Mouse (Mus musculus) adrenal gland, postnatal 25 days (tissue): Measurements from ENCODE around the gene Prkab1. TPM values are rescaled to one million over a fixed set of nuclear protein-coding genes. Genes with fewer than 3 reads are reported as not detected.

Source experiments
- DNase-seq: peaks from one replicate; pipeline ENCODE4 v3.0.0; 2021; ENCODE audit warnings: mixed read lengths
- long read RNA-seq: library from polyadenylated mRNA; stranded (forward); transcript quantifications from one replicate; pipeline ENCODE4 v2.0.0, GENCODE M21; 2021
- total RNA-seq: library from RNA; stranded (reverse); gene quantifications from 2 replicates; pipeline ENCODE4 v1.2.3, GENCODE M21; 2021

Gene Prkab1
- 84.9 and 101 TPM in 2 replicates for total RNA-seq
- long read RNA-seq, transcript Prkab1-201 (7 exons, 2,089 nt): minor isoform, 19 of 83 reads
- long read RNA-seq, transcript Prkab1-202 (8 exons, 2,026 nt): major isoform, 47 of 83 reads
- long read RNA-seq, partial matches to known transcripts: 5 of 83 reads
- long read RNA-seq, other reads (novel, unspliced or antisense): 7 of 83 reads

DNA sequence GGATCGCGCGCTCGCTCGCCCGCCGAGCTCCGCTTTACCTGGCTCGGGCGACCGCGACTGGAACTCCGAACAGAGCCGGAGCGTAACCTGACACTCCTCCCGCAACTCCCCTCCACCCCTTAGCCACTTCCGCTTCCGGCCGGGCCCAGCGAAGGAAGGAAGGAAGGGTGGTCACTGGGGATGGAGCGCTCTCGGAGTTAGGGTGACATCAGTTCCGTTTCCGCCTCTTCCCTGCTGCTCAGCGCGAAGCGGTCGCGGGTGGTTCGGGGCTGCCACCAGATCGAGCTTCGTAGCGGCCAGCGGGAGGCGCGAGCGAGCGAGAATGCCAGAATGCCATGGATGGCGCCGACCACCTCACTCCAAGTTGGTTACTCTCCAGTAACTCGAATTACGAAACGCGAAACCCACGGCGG lies at the start of gene Prkab1:
Prkab1 (minus strand) TSS at position 182 of the 413 bp plus-strand sequence.
- DNase-seq: peak; percentile 91

DNA sequence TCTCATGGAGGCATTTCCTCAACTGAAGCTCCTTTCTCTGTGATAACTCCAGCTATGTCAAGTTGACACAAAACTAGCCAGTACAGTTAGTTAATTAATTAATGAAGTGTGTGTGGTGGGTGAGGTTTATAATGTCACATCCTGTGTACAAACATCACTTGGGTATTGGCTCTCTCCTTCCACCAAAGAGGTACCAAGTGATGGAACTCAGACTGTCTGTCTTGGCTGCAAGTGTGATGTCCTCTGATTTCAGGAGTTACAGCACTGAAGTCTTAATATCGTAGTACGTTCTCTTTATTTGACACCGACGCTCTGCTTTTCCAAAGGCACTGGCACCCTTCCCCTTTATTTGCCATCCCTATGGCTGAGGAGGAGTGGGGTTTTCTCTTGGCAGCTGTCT lies 45.3 kb upstream of the Prkab1 start:
- DNase-seq: no peak

DNA sequence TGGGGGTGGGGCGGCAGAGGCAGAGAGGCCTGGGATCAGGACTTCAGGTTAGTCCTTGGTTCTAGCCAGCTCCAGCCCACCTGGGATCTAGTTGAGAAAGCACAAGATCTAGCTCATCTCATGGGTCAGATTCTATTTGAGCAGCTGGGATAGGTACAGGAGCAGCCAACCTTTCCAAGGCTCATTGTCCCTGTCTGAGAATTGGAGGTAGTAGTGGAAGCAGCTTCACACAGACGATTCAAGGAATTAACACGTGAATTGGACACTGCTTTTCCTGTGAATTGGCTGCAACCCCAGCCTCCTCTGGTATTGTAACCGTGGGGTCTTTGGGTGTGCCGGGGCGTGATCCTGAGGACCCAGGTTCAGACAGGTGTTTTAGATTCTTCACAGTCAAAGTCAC lies 28.5 kb upstream of the Prkab1 start:
- DNase-seq: no peak

DNA sequence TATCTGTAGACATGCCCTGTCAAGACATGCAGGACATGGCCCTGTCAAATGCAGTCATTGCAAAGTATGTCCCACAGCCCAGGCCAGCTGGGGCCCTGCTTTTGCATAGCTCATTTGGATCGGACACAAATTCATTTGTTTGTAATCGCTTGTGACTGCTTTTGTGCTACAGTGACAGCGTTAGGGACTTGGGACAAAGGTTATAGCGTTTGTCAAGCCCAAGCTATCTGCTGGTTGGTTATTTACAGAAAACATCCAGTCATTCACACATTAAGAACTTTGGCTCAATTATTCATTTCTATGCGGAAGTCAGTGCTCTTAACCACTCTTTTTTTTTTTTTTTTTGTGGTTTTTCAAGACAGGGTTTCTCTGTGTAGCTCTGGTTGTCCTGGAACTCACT lies 27.9 kb upstream of the Prkab1 start:
- no peak for DNase-seq

DNA sequence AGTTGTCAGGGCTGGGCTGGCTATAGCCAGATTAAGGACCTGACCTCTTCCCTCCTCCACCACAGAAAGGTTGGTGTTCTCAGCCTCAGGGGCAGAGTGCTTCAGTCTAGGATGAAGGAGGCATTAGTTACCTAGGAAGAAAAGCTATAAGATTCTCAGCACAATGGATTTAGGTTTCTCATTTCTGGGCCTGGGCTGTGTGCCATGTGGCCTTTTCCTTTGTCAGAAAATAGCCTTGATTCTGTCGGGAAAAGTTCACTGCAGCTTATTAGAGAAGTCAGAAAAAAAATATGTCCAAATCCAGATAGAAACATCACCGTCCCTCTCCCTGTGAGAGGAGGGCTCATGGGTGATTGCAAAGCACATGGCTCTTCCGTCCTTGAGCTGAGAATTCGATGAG lies 25.5 kb upstream of the Prkab1 start:
- DNase-seq: peak; percentile 51

DNA sequence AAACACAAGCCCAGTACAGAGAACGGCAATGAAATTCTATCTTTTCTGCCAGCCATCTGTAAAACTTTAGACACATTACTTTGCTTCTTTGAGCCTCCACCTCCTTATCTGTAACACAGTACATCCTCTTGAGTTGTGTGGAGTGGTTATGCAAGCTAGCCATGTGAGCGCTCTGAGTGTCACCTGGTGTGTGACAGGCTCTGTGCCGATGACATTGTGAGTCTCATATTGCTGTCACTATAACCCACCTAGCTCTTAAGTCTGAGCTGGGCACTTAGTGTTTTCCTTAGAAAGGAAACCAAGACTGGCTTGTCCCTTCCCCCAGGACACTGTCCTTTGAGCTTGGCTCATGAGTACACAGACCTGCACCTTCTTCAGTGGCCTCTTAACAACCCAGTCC lies 24.0 kb upstream of the Prkab1 start:
- DNase-seq: no peak

DNA sequence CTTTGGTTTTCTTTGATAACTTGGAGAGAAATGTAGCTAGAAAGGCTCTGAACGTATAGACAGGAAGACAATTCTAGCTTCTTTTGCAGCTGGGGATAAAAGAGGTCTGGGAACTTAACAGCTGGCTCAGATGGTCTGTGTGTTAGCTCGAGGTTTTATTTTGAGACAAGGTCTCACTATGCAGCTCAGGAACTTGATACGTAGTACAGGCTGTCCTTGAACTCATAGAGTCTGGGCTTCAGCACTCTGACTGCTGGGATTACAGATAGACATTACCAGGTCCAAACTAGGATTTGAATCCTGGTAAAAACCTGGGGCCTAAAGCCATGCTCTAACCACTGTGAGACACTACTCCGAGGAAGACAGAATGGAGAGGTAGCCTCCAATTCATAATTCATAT lies 21.9 kb upstream of the Prkab1 start:
- DNase-seq: no peak

DNA sequence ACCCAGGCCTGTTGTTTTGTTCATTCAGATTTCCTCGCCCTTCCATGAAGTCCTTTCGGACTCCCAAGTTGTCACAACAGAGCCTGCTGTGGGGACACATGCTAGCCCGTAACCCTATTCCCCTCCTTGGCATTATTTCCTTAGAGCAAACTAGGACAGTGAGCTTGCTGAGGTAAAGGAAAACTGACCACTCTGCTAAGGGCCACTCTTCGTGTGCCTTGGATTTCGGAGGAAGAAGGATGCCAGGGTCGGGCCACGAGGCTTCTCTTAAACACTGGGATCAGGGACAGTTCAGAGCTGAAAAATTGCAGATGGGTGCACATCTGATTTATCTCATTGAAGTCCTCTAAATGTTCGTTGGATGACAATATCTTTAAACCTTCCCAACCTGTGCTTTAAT lies 21.3 kb upstream of the Prkab1 start:
- DNase-seq: no peak

DNA sequence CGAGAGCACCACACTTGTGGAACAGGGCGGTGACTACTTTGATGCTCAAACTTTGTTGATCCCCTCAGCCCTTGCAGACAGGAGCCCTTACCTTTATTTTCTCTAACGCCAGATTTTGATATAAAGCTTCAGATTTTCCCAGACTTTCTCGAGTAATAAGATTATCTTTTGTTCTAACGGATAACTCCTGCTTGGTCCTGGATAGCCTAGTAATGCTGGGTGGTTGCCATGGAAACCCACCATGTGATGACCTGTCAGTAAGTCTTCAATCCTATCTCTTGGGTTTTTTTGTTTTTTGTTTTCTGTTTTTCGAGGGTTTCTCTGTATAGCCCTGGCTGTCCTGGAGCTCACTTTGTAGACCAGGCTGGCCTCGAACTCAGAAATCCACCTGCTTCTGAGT lies 17.9 kb upstream of the Prkab1 start:
- DNase-seq: no peak

DNA sequence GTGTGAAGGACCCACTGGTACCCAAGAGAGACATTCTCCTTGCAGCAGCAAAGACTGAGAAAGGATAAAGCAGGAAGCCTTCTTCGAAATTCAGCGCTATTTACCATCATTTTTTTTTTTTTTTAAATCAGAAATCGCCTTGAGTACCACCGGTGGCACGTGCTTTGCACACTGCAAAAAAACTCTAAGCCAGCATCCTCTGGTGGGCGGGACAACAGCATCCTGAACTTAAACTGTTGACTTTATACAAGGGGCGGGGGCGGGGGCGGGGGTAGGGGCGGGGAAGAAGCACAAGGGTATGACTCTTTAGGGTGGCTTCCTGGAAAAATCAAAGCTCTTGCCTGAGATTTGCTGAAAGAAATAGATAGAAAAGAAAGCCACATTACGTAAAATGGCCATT lies 15.4 kb upstream of the Prkab1 start:
- DNase-seq: no peak

DNA sequence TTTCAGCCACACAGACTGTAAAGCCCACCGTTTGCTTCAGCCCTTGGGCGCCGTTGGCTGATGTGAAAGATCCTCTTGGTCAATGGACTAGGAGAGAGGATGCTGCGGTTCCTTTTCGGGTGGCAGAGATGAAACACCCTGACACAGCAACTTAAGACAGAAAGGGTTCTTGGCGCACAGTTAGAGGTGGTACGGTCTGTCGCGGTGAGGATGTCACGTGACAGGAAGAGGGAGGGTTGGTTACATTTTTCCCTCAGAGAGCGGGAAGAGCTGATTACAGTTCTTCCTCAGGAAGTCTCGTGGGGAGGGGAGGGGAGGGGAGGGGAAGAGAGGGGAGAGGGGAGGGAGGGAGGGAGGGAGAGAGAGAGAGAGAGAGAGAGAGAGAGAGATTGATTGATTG lies 13.4 kb upstream of the Prkab1 start:
- DNase-seq: no peak

DNA sequence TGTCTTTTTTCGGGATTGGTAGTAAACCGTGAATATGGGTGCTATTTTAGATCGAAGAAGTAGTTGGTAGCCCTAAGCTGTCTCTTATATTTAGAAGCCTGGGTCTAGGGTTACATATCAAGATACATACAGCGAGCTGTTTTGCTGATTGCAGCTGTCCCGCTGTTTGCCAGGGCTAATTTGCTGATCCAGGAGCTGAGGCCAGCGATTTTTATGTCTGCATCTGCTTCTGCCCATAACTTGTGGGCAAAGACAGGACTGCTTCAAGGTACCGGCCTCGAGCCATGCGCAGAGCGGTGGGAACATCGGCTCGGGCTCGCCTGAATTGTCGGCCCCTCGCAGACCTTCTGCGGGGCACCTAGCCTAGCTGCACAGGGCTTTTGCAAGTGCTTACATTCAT lies 12.2 kb upstream of the Prkab1 start:
- DNase-seq: no peak

DNA sequence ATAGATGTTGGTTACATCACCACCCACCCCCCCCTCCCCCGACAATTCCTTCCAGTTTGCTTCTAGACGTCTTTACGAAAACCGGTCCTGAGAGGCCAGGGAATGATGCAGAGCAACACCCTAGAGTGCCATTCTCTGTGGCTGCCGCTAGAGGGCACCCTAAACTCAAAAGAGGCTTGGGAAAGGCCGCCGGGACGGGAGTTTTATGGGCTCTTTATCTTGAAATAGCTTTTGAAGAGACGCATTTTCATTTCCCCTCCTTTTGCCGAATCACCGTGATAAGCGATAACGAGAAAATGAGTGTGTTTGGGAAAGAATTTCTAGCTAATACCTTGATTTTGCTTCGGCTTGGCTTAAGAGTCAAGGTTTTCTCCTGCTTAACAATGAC lies 6.9 kb upstream of the Prkab1 start:
- peak; percentile 75 for DNase-seq

DNA sequence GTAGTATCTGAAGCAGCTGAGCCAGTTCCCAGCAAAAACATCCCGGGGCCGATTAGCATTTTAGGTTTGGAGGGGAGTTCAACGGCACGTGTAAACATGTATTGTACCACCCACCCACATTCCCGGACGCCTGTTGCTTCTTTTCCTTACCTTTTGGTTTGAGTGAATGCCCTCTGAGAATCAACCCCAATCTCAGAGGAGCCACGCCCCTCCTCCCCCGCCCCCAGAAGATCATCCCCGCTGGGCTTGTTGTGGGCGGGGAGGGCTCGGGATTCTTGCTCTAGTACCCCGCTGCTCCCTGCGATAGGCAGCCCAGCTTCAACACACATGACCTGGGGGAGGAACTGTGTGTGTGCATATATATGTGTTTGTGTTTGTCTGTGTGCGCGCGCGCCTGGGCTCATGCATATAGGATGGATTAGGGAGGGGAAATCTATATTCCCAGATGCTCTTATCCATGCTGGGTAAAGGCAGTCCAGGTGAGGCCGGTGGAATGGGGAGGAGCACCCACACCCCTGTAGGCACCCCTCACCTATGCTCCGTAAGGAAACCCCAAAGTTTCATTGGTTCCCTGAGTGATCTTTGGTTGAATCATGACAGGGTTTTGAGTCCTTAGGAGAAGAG lies 6.4 kb upstream of the Prkab1 start:
- no peak for DNase-seq

DNA sequence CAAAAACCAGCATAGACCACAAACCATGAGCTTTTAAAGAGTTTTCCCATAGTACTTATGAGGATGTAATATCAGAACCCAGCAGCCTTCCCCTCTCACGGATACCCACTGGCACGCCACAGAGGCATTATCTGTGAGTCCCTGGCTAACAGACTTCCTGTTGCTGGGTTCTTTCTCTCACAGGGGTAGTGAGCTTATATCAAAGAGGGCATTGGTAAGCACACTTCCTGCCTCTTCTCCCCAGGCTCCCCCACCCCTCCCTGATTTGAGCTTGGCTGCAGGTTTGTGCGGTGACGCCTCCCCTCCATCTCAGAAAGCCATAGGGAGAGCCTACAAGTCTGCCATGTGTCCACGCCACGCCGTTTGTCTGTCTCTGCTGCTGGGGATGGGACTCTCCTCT lies 4.8 kb upstream of the Prkab1 start:
- DNase-seq: no peak

DNA sequence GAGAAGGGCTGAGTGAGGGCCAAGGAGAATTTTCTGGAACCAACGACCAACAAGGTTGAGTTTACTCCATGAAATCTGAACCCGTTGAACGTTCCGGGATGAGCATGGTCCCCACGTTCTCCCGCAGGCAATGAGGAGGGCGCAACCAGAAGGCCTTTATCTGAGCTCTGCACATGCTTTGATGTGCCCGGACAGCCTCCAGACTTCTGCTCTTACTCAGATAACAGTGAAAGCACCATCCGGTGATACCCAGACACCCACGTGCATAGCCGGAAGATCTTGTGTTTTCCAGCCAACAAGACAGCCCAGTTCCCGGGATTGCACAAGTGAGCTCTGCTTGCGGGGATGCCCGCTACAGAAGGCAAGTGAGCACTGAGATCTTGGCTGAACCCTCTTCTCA lies 2.3 kb upstream of the Prkab1 start:
- DNase-seq: no peak

DNA sequence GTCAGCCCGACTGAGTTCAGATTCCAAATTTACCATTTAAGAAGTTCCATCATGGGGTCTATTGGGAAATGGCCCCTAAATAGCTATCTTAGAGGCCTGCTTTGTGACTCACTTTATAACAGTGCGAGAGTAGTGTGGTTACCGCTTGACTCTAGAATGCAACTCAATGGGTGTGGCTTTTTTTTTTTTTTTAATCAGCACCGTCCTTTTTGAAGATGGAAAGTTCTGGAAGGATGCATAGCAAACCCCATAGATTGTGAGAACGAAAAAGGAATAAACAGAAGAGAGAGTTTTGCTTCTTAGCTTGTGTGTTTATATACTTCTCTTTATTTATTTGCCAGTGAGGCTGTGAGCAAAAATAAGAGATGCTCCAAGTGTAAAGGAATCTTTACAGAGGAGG lies 1.8 kb upstream of the Prkab1 start:
- DNase-seq: no peak

DNA sequence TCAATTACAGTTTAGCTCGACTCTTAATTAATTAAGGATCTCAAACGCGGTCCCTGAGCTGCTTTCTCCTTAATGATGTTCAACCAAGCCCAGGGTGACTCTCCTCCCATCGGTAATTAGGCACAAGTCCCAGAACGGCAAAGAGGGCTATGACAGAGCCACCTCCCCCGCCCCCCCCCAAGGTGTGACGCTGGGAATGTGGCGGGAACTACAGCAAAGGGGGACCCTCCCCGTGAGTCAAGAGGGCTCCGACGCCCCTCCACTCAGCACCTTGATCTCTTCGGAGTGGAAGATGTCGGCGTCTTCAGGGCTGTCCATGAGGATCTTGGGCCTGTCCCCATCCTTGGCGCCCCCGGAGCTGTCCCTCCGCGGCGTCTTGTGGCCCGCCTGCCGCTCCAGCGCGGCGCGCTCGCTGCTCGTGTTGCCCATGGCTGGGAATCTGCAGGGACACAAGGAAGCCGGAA lies 455 bp downstream of the Prkab1 start:
- no peak for DNase-seq

DNA sequence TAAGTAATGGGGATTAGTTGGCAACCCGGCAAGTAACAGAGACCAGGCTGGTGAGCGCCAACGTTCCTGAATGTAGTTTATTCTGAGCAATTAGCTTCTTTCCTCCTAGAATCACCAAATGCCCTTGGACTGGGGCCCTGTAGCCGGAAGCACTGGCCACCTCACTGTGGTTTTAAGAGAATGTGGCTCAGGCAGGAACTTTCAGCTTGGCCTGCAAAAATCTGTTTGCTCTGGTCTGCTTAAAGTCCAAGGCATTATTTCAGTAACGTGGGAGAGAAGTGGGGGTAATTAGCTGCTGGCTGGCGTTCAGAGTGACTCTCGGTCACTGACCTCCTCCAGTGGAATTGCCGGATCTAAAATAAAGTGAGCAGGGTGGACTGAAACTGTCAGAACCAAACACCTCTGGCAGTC lies 1.1 kb downstream of the Prkab1 start:
- peak; percentile 54 for DNase-seq

DNA sequence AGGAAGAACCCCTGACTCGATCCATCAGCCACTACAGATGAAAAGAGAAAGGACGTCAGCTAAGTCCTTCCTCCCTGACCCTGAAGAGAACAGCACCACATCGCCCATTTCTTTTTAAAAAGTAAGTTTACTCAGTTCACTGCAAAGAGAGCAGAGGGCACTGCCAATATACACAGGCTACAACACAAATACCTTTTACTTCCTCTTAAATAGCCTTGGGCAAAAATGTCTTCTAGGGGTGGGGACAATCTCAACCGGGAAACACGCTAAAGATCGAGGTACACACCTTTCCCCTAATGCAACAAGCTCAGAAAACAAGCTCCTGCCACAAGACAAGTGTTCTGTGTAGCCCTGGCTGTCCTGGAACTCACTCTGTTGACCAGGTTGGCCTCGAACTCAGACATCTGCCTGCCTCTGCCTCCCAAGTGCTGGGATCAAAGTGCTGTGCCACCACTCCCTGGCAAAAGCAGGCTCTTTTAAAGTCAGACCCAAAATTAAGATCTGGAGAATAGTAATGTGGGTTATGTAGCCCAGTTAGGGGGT lies 1.6 kb downstream of the Prkab1 start:
- DNase-seq: no peak

DNA sequence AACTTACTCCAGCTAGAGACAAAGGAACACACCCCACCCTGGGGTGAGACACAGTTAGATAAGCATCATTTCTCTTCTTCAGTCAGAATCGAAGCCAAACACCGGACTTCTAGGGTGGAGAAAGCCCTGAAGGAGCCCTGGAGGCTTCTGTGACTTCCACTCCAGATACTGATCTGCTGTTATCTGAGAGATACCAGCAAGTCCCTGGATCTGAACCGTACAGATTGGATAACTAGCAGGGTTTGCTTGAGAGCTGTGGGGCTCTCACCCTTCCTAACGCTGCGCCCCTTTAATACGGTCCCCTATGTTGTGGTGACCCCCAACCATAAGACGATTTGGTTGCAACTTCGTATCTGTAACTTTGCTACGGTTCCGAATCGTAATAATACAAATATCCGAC lies 2.2 kb downstream of the Prkab1 start:
- no peak for DNase-seq

DNA sequence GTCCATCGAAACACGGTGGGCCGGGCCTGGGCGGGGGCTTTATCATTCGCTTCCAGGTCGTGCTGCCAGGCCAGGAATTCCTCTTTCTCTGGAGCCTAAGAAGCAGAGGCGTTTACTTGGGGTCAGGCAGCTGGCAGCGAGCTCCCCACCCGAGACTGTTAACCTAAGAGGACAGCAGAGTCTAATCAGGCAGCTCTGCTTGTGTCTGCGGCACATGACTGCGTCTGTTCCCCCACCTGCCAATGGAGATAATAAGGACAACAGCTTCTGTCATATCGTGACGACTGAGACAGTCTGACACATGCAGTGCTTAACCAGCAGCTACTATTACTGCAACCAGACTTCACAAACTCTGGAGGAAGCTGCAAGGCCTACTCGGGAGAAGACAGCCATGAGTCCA lies 2.8 kb downstream of the Prkab1 start:
- DNase-seq: no peak

DNA sequence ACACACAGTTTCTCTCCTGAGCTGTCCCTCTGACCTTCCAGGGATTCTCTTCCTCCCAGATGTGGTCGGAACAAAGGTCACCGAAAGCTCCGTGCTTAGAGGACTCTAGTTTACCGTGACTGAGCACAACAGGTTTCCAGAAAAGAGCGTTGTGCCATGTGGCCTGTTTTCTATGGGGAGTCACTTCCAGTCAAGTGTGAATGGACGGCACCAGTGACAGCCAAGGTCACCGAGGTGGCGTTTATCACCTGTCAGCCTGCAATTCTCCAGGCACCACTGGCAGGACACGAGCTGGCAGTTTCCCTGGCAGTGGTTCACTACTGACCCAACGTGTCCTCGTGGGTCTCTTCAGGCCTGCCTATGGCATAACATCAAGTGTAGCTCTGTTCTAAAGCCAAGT lies 4.9 kb downstream of the Prkab1 start:
- no peak for DNase-seq

DNA sequence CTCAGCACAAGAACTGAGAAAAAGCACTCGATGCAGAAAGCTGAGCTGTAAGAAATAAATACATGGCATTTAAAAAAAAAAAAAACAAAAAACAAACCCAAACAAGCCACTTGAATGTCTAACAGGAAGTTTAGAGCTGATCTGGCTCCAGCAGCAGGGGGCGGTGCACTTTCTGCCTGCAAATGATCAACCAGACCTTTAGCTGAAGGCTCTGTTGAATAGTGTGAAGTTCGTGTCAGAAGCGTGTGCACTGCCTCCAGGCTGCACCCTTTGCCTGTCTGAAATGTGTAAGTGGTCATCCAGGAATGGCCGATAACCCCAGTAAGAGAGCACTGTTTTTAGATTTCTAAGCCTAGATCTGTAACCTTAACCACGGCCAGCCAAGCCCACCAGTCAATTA lies 5.5 kb downstream of the Prkab1 start:
- DNase-seq: no peak
